Mouse (Mus musculus) kidney, embryonic 15.5 days (tissue): Measurements from ENCODE around the gene Atg10. TPM values are rescaled to one million over a fixed set of nuclear protein-coding genes. Genes with fewer than 3 reads are reported as not detected.

Experiments used
- ATAC-seq: fragments of 200-750 bp; cut with Nextera tagmentation; replicated peaks from 2 replicates; pipeline ENCODE4 v1.8.0; 2017; ENCODE audit warnings: moderate TSS enrichment; ENCODE audit not compliant: low FRiP score
- H3K27ac ChIP-seq: fragments of 300-500 bp; sonication (generic); 2 replicates; pipeline ENCODE4 v1.5.1; 2015; ENCODE audit warnings: mild to moderate bottlenecking, inconsistent platforms
- H3K27me3 ChIP-seq: fragments of 300-500 bp; sonication (generic); 2 replicates; pipeline ENCODE4 v1.6.1; 2015; ENCODE audit warnings: inconsistent platforms
- H3K36me3 ChIP-seq: fragments of 300-500 bp; sonication (generic); 2 replicates; pipeline ENCODE4 v1.6.1; 2015; ENCODE audit warnings: inconsistent platforms
- H3K4me1 ChIP-seq: fragments of 300-500 bp; sonication (generic); 2 replicates; pipeline ENCODE4 v1.6.1; 2015; ENCODE audit warnings: inconsistent platforms
- H3K4me2 ChIP-seq: fragments of 300-500 bp; sonication (generic); 2 replicates; pipeline ENCODE4 v1.6.1; 2015; ENCODE audit warnings: moderate library complexity, mild to moderate bottlenecking, inconsistent platforms
- H3K4me3 ChIP-seq: fragments of 300-500 bp; sonication (generic); replicated peaks from 2 replicates; pipeline ENCODE4 v1.5.1; 2015; ENCODE audit warnings: mild to moderate bottlenecking, inconsistent platforms
- H3K9ac ChIP-seq: fragments of 300-500 bp; sonication (generic); 2 replicates; pipeline ENCODE4 v1.6.1; 2015; ENCODE audit warnings: mild to moderate bottlenecking, inconsistent platforms
- H3K9me3 ChIP-seq: fragments of 300-500 bp; sonication (generic); replicated peaks from 2 replicates; pipeline ENCODE4 v1.6.1; 2016; ENCODE audit warnings: inconsistent platforms
- WGBS: fragments of 180-500 bp; shearing (Covaris S2); methylation state at CpG from one replicate; pipeline ENCODE4 v1.1.7; 2015; ENCODE audit warnings: mixed read lengths; 5-methylcytosine and 5-hydroxymethylcytosine counted together
- polyA plus RNA-seq: library from polyadenylated mRNA; unstranded; fragments of >200 nt; fragmentation: Nextera tagmentation; extraction: Ambion mirVana; gene quantifications from 2 replicates; pipeline ENCODE4 v1.2.1, GENCODE M21; 2015

The Atg10 gene
- polyA plus RNA-seq, 1 experiment from 2014 or later = 12.6 TPM

DNA sequence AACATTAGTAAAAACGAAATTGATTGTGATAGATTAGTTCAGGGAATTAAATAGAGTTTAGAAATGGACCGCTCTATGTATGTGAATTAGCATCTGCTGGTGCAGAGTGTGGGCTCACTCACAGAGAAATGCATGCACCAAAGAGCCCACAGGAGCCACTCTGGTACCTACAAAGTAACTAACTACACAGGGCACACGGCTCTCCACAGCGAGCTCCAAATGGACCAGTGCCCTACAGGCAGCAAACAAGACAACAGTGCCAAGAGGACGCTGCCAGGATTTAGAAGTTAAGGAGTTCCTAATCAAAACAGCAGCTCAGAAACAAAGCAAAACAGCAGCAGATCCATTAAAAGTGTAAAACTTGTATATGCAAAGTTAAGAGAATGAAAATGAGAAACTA is 52.6 kb downstream of the Atg10 start:
- H3K9ac ChIP-seq = no peak overlapping the region
- no peak overlapping the region for H3K27ac ChIP-seq
- WGBS = 85% methylated on average over 5 of the region's 5 CpGs
- no peak for ATAC-seq
- H3K4me3 ChIP-seq = no peak overlapping the region
- H3K4me1 ChIP-seq = 0 out of 2 replicates have a peak, but pooled peaks cover 2% of the 10 kb centered on the region
- H3K36me3 ChIP-seq = no peaks in the 10 kb centered on the region
- H3K9me3 ChIP-seq = no peaks in the 10 kb centered on the region
- no peak overlapping the region for H3K4me2 ChIP-seq
- H3K27me3 ChIP-seq = no peaks in the 10 kb centered on the region

DNA sequence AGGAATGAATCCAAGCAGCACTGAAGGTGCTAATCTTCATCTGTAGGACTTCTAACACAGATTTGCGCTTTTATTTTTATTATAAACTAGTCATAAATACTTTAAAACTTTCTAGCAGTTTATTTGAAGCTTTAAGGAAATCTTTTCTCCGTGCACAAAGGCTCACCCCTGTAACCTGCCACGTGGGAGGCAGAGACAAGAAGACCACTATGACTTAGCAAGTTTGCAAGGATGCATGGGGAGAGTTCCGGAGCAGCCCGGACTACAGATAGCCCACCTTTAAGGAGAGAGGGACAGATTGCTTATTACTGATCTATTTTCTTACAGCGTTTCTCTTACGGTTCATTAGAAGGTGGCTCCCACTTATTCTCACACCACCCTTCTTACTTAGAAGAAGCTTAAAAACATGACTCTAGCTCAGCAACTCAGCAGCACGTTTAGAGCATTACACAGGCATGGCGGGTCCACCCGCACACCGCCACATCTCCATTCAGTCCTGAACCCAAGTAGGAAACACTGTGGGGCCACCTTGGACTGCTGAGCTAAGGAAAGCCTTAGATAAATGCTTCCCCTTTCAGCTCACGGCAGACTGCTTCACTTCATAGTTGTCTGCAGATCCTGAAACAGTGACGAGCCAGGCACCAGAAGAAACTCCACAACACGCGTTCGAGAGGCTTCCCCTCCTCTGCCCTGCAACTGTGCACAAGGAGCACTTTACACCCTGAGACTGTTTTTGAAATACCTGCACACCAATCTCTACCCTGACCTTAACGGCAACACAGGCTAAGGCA is 54.0 kb downstream of the Atg10 start:
- Histone ChIP-seq H3K27ac (no peak overlapping the region), H3K36me3 (no peaks in the 10 kb centered on the region), H3K4me3 (no peak overlapping the region), H3K9ac (no peak overlapping the region), H3K9me3 (no peaks in the 10 kb centered on the region), H3K27me3 (no peaks in the 10 kb centered on the region), H3K4me2 (no peak overlapping the region), H3K4me1 (peaks cover 10% of the 10 kb centered on the region; the same call in 1 of the 2 replicates)
- 75% methylated on average over 17 of the region's 17 CpGs for WGBS
- no peak for ATAC-seq

GRCm38 (mm10) chr13:91168486-91168885 is 55.3 kb downstream of the Atg10 start:
- ATAC-seq = no peak
- WGBS = 66% methylated on average over 4 of the region's 4 CpGs

DNA sequence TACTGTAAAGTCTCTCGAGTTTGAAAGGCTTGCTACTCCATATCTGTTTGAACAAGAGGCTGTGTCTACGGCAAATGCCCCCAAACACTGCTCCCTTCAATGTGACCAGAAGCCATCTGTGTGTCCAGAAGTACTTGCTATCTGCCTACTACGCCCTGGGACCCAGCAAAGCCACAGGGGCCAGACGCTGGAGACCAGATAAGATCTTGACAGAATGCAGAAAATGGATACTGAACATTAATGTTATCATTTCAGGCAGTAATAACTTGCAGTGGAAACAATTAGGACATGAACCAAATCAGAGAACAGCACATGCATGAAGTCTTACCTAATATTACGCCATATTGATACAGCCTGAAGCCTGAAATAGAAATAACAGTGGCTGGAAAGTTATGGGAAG is 56.2 kb downstream of the Atg10 start:
- no peak overlapping the region for H3K9ac ChIP-seq
- no peak overlapping the region for H3K4me2 ChIP-seq
- H3K9me3 ChIP-seq = no peaks in the 10 kb centered on the region
- no peak overlapping the region for H3K27ac ChIP-seq
- peaks cover 10% of the 10 kb centered on the region; the same call in 1 of the 2 replicates for H3K4me1 ChIP-seq
- ATAC-seq = no peak
- no peaks in the 10 kb centered on the region for H3K36me3 ChIP-seq
- no peaks in the 10 kb centered on the region for H3K27me3 ChIP-seq
- 80% methylated on average over 5 of the region's 5 CpGs for WGBS
- no peak overlapping the region for H3K4me3 ChIP-seq

More at GRCm38 (mm10) chr13:91168486-91168885, 55.3 kb downstream of the Atg10 start:
- Histone ChIP-seq H3K9ac (no peak overlapping the region), H3K36me3 (no peaks in the 10 kb centered on the region), H3K27ac (no peak overlapping the region), H3K27me3 (no peaks in the 10 kb centered on the region), H3K4me3 (no peak overlapping the region), H3K4me1 (peaks cover 10% of the 10 kb centered on the region; the same call in 1 of the 2 replicates), H3K9me3 (no peaks in the 10 kb centered on the region), H3K4me2 (no peak overlapping the region)

DNA sequence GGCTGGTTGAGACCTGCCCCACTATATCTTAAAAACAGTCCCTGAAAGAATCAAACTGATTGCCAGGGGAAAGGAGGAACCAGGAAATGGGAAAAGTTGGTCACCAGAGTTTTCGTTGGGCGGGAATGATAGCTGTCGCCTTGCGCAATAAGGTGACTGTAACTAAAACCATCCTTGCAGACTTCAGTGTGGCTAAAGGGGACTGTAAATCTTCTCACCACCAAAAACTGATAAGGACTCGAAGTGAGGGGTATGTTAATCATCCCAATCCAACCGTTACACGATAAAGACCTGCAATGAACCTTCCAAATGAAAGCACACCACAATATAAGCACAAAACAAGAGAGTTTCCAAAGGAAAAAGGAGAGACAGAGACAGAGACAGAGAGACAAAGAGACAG is 57.5 kb downstream of the Atg10 start:
- no peak for ATAC-seq
- peak overlapping the region; percentile 27; the same call in 1 of the 2 replicates for H3K4me2 ChIP-seq
- H3K9me3 ChIP-seq = no peaks in the 10 kb centered on the region
- no peak overlapping the region for H3K4me3 ChIP-seq
- H3K36me3 ChIP-seq = no peaks in the 10 kb centered on the region
- peaks cover 10% of the 10 kb centered on the region; the same call in 1 of the 2 replicates for H3K4me1 ChIP-seq
- H3K27ac ChIP-seq = no peak overlapping the region
- WGBS = 65% methylated on average over 7 of the region's 7 CpGs
- no peak overlapping the region for H3K9ac ChIP-seq
- H3K27me3 ChIP-seq = no peaks in the 10 kb centered on the region

DNA sequence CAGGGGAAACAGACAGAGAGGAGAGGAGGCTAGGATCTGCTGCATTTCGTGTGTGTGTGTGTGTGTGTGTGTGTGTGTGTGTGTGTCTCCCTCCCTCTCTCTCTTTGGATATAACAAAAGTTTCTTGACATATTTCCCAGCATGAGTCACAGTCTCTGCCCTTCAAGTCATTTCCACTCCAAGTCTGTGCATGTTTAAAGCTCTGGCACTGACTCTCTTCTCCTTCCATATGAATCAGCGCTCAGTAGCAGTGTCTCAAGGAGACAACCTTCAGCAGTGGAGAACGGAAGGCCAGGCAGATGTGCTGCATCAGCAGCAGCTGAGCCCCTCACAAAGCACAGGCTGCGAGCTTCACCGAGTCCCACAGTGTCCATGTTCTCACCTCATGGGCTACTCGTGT is 58.6 kb downstream of the Atg10 start:
- no peaks in the 10 kb centered on the region for H3K27me3 ChIP-seq
- H3K9me3 ChIP-seq = no peaks in the 10 kb centered on the region
- no peaks in the 10 kb centered on the region for H3K36me3 ChIP-seq
- H3K9ac ChIP-seq = no peak overlapping the region
- no peak overlapping the region for H3K27ac ChIP-seq
- H3K4me1 ChIP-seq = peaks cover 10% of the 10 kb centered on the region; the same call in 1 of the 2 replicates
- no peak overlapping the region for H3K4me2 ChIP-seq
- 64% methylated on average over 6 of the region's 6 CpGs for WGBS
- peak; percentile 49; the same call in 1 of the 2 replicates for ATAC-seq
- H3K4me3 ChIP-seq = no peak overlapping the region

DNA sequence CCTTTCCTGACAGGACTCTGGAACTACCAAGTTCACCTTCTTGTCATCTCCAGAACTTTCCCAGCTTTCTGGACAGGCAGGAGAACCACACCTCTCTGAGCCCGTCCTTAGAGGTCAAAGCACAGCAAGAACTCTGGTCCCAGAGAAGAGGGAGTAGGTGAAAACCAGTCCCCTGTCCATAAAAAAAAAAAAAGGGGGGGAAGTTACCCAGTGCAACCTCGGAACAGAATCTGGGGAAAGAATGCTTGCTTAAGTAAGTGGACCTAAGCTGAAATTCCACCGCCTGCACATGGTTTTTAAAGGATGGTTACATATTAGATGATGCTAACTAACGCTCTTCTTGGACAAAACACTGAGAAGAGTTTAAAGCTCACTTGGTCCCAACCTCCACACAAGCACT is 60.5 kb downstream of the Atg10 start:
- 69% methylated on average over 4 of the region's 4 CpGs for WGBS
- Histone ChIP-seq H3K9me3 (no peaks in the 10 kb centered on the region), H3K27me3 (no peaks in the 10 kb centered on the region), H3K9ac (no peak overlapping the region), H3K27ac (no peak overlapping the region), H3K4me3 (no peak overlapping the region), H3K4me2 (no peak overlapping the region), H3K4me1 (peaks cover 13% of the 10 kb centered on the region; the same call in 1 of the 2 replicates), H3K36me3 (no peaks in the 10 kb centered on the region)
- ATAC-seq = no peak

GRCm38 (mm10) chr13:91162452-91162851 is 61.3 kb downstream of the Atg10 start:
- H3K36me3 ChIP-seq = no peaks in the 10 kb centered on the region
- no peak overlapping the region for H3K4me3 ChIP-seq
- H3K27me3 ChIP-seq = no peaks in the 10 kb centered on the region
- ATAC-seq = no peak
- WGBS = 48% methylated on average over 5 of the region's 5 CpGs
- no peak overlapping the region for H3K4me2 ChIP-seq
- no peak overlapping the region for H3K9ac ChIP-seq
- peaks cover 13% of the 10 kb centered on the region; the same call in 1 of the 2 replicates for H3K4me1 ChIP-seq
- no peaks in the 10 kb centered on the region for H3K9me3 ChIP-seq
- no peak overlapping the region for H3K27ac ChIP-seq

DNA sequence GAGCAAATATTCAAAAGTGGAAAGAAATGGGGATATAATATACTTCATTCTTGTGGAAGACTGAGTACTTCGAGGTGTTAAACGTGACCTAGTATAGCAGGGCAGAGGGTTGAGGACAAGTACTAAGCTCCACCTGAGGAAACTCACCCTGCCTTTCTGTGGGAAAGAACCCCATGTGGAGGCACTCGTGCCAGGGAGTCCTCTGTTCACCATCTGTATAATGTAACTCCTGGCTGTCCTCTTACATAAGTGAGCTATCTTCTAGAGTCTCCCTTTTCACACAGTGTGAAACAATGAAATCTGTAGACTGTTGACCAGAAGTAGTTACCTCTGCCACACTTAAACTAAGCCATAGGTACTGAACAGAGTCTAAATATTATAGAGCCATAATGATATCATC is 63.2 kb downstream of the Atg10 start:
- no peak for ATAC-seq
- Histone ChIP-seq H3K4me2 (no peak overlapping the region), H3K27ac (no peak overlapping the region), H3K27me3 (no peaks in the 10 kb centered on the region), H3K9me3 (no peaks in the 10 kb centered on the region), H3K4me3 (no peak overlapping the region), H3K4me1 (0 out of 2 replicates have a peak, but pooled peaks cover 6% of the 10 kb centered on the region), H3K36me3 (no peaks in the 10 kb centered on the region), H3K9ac (no peak overlapping the region)
- 85% methylated on average over 3 of the region's 3 CpGs for WGBS

GRCm38 (mm10) chr13:91159881-91160280 is 63.9 kb downstream of the Atg10 start:
- no peak overlapping the region for H3K9ac ChIP-seq
- ATAC-seq = no peak; the same call in 1 of the 2 replicates
- H3K36me3 ChIP-seq = no peaks in the 10 kb centered on the region
- no peaks in the 10 kb centered on the region for H3K9me3 ChIP-seq
- no peaks in the 10 kb centered on the region for H3K27me3 ChIP-seq
- H3K4me3 ChIP-seq = no peak overlapping the region
- no peak overlapping the region for H3K4me2 ChIP-seq
- no peak overlapping the region for H3K27ac ChIP-seq
- 49% methylated on average over 2 of the region's 2 CpGs for WGBS
- H3K4me1 ChIP-seq = 0 out of 2 replicates have a peak, but pooled peaks cover 5% of the 10 kb centered on the region

GRCm38 (mm10) chr13:91157941-91158340 is 65.8 kb downstream of the Atg10 start:
- Histone ChIP-seq H3K36me3 (no peaks in the 10 kb centered on the region), H3K4me2 (no peak overlapping the region), H3K4me3 (no peak overlapping the region), H3K4me1 (0 out of 2 replicates have a peak, but pooled peaks cover 3% of the 10 kb centered on the region), H3K27ac (no peak overlapping the region), H3K9me3 (no peaks in the 10 kb centered on the region), H3K9ac (no peak overlapping the region), H3K27me3 (no peaks in the 10 kb centered on the region)
- 92% methylated on average over 4 of the region's 4 CpGs for WGBS
- ATAC-seq = no peak

DNA sequence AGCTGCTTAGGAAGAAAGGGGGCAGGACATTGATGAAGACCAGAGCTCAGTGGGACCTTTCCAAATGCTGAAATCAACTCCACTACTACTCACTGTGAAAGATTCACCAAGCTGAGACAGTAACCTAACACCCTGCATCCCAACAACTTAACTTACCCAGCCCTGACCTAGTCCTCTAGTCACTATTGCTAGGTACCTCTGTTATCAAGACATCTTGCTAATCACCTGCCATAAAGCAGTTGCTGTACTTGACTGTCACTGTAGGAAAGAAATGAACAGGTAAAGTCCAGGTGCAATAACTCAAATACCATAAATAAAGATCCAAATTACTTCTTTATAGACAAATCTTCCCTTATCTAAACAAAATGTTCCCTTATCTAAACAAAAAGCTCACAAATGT is 66.3 kb downstream of the Atg10 start:
- no peaks in the 10 kb centered on the region for H3K27me3 ChIP-seq
- no peak overlapping the region for H3K4me3 ChIP-seq
- no peak for ATAC-seq
- H3K9me3 ChIP-seq = no peaks in the 10 kb centered on the region
- H3K4me1 ChIP-seq = 0 out of 2 replicates have a peak, but pooled peaks cover 3% of the 10 kb centered on the region
- H3K27ac ChIP-seq = no peak overlapping the region
- H3K36me3 ChIP-seq = no peaks in the 10 kb centered on the region
- no peak overlapping the region for H3K9ac ChIP-seq
- H3K4me2 ChIP-seq = no peak overlapping the region
